Mouse (Mus musculus) cerebellum, postnatal 4 days (tissue): ENCODE measurements around the gene Esyt1.

Experiments used
- DNase-seq, 2 experiments: peaks; one replicate each; pipeline ENCODE4 v3.0.0; 2022; ENCODE audit warnings: low spot score in 2 of 2, mixed read lengths in 1 of 2

The Esyt1 gene

GRCm38 (mm10) chr10:128487861-128488712 is 37.6 kb downstream of the Esyt1 start:
- no peak for DNase-seq

GRCm38 (mm10) chr10:128486370-128486769 is 39.3 kb downstream of the Esyt1 start:
- no peak for DNase-seq

- no peak for DNase-seq
These were observed 51.3 kb downstream of the Esyt1 start for GRCm38 (mm10) chr10:128474366-128474765.

GRCm38 (mm10) chr10:128460270-128460630 is 65.4 kb downstream of the Esyt1 start:
- DNase-seq = no peak
